11 mouse cellular contexts compared by ENCODE assay signal in the genomic region with DNA sequence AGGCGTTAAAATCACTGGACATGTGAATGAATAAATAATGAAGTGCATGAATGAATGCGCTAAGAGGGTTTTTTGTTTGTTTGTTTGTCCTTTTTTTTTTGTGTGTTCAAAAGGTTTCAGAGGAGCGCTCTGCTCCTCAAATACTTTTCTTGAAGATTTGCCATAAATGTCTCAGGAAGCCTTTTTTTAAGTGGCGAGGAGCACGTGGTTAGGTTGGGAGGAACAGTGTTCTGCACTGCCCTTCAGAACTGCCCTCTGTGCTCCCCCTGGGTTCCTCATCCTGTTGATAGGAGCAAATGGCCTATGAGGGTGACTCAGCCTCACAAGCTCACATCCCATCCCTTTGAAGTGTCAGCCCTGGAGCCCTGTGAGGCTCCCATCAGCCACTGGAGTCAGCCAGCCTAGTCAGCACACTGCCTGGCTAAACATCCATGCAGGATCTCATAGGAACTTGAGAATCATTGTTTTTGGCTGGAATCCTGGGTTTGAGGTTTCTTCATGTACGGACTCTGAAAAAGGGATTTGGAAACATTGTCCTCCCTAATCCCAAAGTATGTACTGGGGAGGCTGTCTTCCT.
DNase-seq lines count a peak whose midpoint lies in the region; ATAC-seq lines count a peak whose summit lies in the region.
"Had no signal": no experiment of that assay in that cellular context is flagged by ENCODE, and none has a peak within 500 bp of the region (broad histone marks: within the 10 kb centered on the region; RNA-seq: fewer than 3 reads in every experiment).

No protein-coding gene starts in this region.

- DNase-seq in frontal cortex, adult 2 months (ENCODE audit: extremely low spot score in 1 of 2, low spot score in 1 of 2), result peak; percentile 1 to 2
- DNase-seq in frontal cortex, postnatal 25 days (ENCODE audit: low spot score in 2 of 2), result no peak
- peak; percentile 47 for DNase-seq in gastrocnemius, postnatal 25 days
- DNase-seq in thymus, postnatal 25 days, result no peak
- DNase-seq in neural tube, embryonic 10.5 days (ENCODE audit: extremely low spot score, low spot score), result no peak
- DNase-seq: layer of hippocampus, adult 9-11 months; thymus, postnatal 14 days had no signal

- WGBS in midbrain, embryonic 12.5 days, result 76% methylated on average over 6 of the region's 6 CpGs
- WGBS in midbrain, embryonic 15.5 days, result 75% methylated on average over 6 of the region's 6 CpGs
- WGBS in limb, embryonic 15.5 days, result 67% methylated on average over 6 of the region's 6 CpGs

- H3K9ac ChIP-seq in midbrain, embryonic 12.5 days (replicated peaks), result no peak overlapping the region
- H3K9ac ChIP-seq in midbrain, embryonic 15.5 days, result no peak overlapping the region
- no peak overlapping the region for H3K9ac ChIP-seq in limb, embryonic 15.5 days
- H3K9ac ChIP-seq: liver, embryonic 12.5 days had no signal

- 0 out of 2 replicates have a peak, but pooled peaks have one; percentile 23 for ATAC-seq in midbrain, embryonic 12.5 days (ENCODE audit: low FRiP score, low read depth)
- no peak for ATAC-seq in midbrain, embryonic 15.5 days (replicated peaks)
- peak; percentile 63; the same call in 1 of the 2 replicates for ATAC-seq in limb, embryonic 15.5 days (ENCODE audit: insufficient number of reproducible peaks, low FRiP score, low TSS enrichment, low read depth)
- ATAC-seq: liver, embryonic 12.5 days had no signal

- H3K9me3 ChIP-seq in midbrain, embryonic 12.5 days, result no peaks in the 10 kb centered on the region
- no peaks in the 10 kb centered on the region for H3K9me3 ChIP-seq in midbrain, embryonic 15.5 days
- no peaks in the 10 kb centered on the region for H3K9me3 ChIP-seq in limb, embryonic 15.5 days
- H3K9me3 ChIP-seq: liver, embryonic 12.5 days had no signal

- no peaks in the 10 kb centered on the region for H3K27me3 ChIP-seq in midbrain, embryonic 12.5 days
- no peaks in the 10 kb centered on the region for H3K27me3 ChIP-seq in midbrain, embryonic 15.5 days (replicated peaks)
- no peaks in the 10 kb centered on the region for H3K27me3 ChIP-seq in limb, embryonic 15.5 days
- H3K27me3 ChIP-seq: liver, embryonic 12.5 days had no signal

- no peaks in the 10 kb centered on the region for H3K36me3 ChIP-seq in midbrain, embryonic 12.5 days
- H3K36me3 ChIP-seq in midbrain, embryonic 15.5 days (replicated peaks), result no peaks in the 10 kb centered on the region
- no peaks in the 10 kb centered on the region for H3K36me3 ChIP-seq in limb, embryonic 15.5 days
- H3K36me3 ChIP-seq: liver, embryonic 12.5 days had no signal

- no peaks in the 10 kb centered on the region for H3K4me1 ChIP-seq in midbrain, embryonic 12.5 days
- H3K4me1 ChIP-seq in midbrain, embryonic 15.5 days, result no peaks in the 10 kb centered on the region
- H3K4me1 ChIP-seq in limb, embryonic 15.5 days, result 0 out of 2 replicates have a peak, but pooled peaks cover 4% of the 10 kb centered on the region
- H3K4me1 ChIP-seq: liver, embryonic 12.5 days had no signal

- H3K4me3 ChIP-seq in midbrain, embryonic 12.5 days, result no peak overlapping the region
- no peak overlapping the region for H3K4me3 ChIP-seq in midbrain, embryonic 15.5 days
- no peak overlapping the region for H3K4me3 ChIP-seq in limb, embryonic 15.5 days
- H3K4me3 ChIP-seq: liver, embryonic 12.5 days had no signal

- no peak overlapping the region for H3K27ac ChIP-seq in midbrain, embryonic 12.5 days (replicated peaks)
- no peak overlapping the region for H3K27ac ChIP-seq in midbrain, embryonic 15.5 days
- no peak overlapping the region for H3K27ac ChIP-seq in limb, embryonic 15.5 days
- H3K27ac ChIP-seq: liver, embryonic 12.5 days had no signal

- no peak overlapping the region for H3K4me2 ChIP-seq in midbrain, embryonic 12.5 days (replicated peaks)
- H3K4me2 ChIP-seq in midbrain, embryonic 15.5 days, result no peak overlapping the region
- no peak overlapping the region for H3K4me2 ChIP-seq in limb, embryonic 15.5 days
- H3K4me2 ChIP-seq: liver, embryonic 12.5 days had no signal

Comparison
In these comparisons a context has a peak if more than half of its experiments do, and no peak if none do; other contexts are left out.
1. DNase-seq: peak in frontal cortex, adult 2 months (2 of 2) and gastrocnemius, postnatal 25 days (single experiment); none in frontal cortex, postnatal 25 days (0 of 2), thymus, postnatal 25 days (single experiment) and neural tube, embryonic 10.5 days (single experiment).